Mouse (Mus musculus) liver, embryonic 13.5 days (tissue): ENCODE data around the gene Mapk8ip2. TPM values are rescaled to one million over a fixed set of nuclear protein-coding genes. Genes with fewer than 3 reads are reported as not detected.
"Not testable (repeated sequence)": the region's sequence is repeated elsewhere in the genome, so short reads cannot be mapped to it uniquely, and the experiment has no call there.

Source experiments
- ATAC-seq: fragments of 200-750 bp; cut with Nextera tagmentation; 2 replicates; pipeline ENCODE4 v1.8.0; 2017; ENCODE audit warnings: low read depth, mild to moderate bottlenecking, moderate number of reproducible peaks, moderate library complexity
- DNase-seq: peaks from one replicate; pipeline ENCODE4 v3.0.0; 2022
- H3K27ac ChIP-seq: fragments of 300-500 bp; sonication (generic); 2 replicates; pipeline ENCODE4 v1.5.1; 2015; ENCODE audit warnings: moderate library complexity, mild to moderate bottlenecking, inconsistent platforms
- H3K27me3 ChIP-seq: fragments of 300-500 bp; sonication (generic); 2 replicates; pipeline ENCODE4 v1.6.1; 2015; ENCODE audit warnings: mild to moderate bottlenecking, inconsistent platforms
- H3K36me3 ChIP-seq: fragments of 300-500 bp; sonication (generic); 2 replicates; pipeline ENCODE4 v1.6.1; 2015; ENCODE audit warnings: mild to moderate bottlenecking, inconsistent platforms
- H3K4me1 ChIP-seq: fragments of 300-500 bp; sonication (generic); replicated peaks from 2 replicates; pipeline ENCODE4 v1.6.1; 2015; ENCODE audit warnings: inconsistent platforms
- H3K4me2 ChIP-seq: fragments of 300-500 bp; sonication (generic); 2 replicates; pipeline ENCODE4 v1.6.1; 2015; ENCODE audit warnings: inconsistent platforms, mild to moderate bottlenecking, moderate library complexity
- H3K4me3 ChIP-seq: fragments of 300-500 bp; sonication (generic); replicated peaks from 2 replicates; pipeline ENCODE4 v1.5.1; 2015; ENCODE audit warnings: mild to moderate bottlenecking, inconsistent platforms
- H3K9ac ChIP-seq: fragments of 300-500 bp; sonication (generic); 2 replicates; pipeline ENCODE4 v1.6.1; 2015; ENCODE audit warnings: mild to moderate bottlenecking, inconsistent platforms
- H3K9me3 ChIP-seq: fragments of 300-500 bp; sonication (generic); replicated peaks from 2 replicates; pipeline ENCODE4 v1.6.1; 2016; ENCODE audit warnings: inconsistent platforms
- WGBS: fragments of 180-500 bp; shearing (Covaris S2); methylation state at CpG from one replicate; pipeline ENCODE4 v1.1.7; 2015; ENCODE audit not compliant: insufficient replicate concordance; 5-methylcytosine and 5-hydroxymethylcytosine counted together
- polyA plus RNA-seq: library from polyadenylated mRNA; unstranded; fragments of >200 nt; fragmentation: Nextera tagmentation; extraction: Ambion mirVana; gene quantifications from 2 replicates; pipeline ENCODE4 v1.2.1, GENCODE M21; 2015

The Mapk8ip2 gene
- polyA plus RNA-seq, 1 experiment from 2014 or later, result 0.14 TPM

DNA sequence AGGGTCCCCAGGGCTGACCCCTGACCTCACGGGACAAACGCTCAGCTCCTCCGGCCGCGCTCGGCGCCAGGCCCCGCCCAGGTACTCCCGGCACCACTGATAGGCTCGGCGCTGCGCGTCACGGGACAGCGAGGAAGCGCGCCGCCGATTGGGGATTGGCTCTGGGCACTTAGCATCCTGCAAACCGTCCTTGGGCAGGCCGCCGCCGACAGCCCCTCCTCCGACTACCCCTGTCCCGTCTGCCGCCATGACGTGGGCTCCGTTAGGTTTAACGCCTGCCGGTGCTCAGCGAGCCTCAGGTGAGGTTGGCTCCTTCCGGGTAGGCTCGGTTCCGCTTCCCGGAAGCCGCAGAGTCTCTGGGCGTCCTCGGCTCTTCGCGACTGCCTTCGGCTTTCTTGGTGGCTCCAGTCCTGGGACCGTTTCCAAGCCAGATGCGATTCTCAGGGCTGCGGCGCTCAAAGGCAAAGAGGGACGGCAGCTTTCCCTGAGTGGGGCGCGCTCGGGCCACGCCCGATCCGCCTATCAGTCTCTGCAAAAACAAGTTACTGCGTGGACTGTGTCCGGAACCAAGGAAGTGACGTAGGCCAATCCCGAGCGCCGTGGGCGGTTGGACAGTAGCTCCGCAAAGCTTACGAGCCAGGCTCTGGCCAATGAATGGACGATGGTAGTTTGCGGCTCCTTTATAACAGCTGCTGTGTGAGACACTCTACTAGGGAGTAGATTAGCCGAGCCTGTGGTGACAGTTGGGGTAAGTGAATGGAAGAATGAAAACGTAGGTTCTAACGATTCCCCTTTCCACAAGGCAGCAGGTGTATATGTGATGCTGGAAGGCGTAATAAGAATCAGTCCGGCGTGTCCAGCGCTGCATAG is 24.1 kb upstream of the Mapk8ip2 start, which contains the start of the genes C730034F03Rik, Gm44502 and Chkb:
Gene C730034F03Rik (plus strand): TSS at position 238 of the 870 bp plus-strand sequence.
Gene Gm44502 (minus strand): TSS at position 345 of the 870 bp plus-strand sequence.
Gene Chkb (minus strand): TSS at position 557 of the 870 bp plus-strand sequence.
- Histone ChIP-seq H3K4me2 (peak within 1 kb of the TSS; percentile 94), H3K4me1 (peaks cover 64% of the 10 kb centered on the region), H3K9ac (peak within 1 kb of the TSS; percentile 88), H3K36me3 (peaks cover 29% of the 10 kb centered on the region), H3K27ac (peak within 1 kb of the TSS; percentile 100), H3K27me3 (no peaks in the 10 kb centered on the region), H3K4me3 (peak within 1 kb of the TSS; percentile 83), H3K9me3 (no peaks in the 10 kb centered on the region)
- ATAC-seq (peak; percentile 90), DNase-seq (peak; percentile 91)
- WGBS, result under 1% methylated on average over 70 of the region's 70 CpGs

DNA sequence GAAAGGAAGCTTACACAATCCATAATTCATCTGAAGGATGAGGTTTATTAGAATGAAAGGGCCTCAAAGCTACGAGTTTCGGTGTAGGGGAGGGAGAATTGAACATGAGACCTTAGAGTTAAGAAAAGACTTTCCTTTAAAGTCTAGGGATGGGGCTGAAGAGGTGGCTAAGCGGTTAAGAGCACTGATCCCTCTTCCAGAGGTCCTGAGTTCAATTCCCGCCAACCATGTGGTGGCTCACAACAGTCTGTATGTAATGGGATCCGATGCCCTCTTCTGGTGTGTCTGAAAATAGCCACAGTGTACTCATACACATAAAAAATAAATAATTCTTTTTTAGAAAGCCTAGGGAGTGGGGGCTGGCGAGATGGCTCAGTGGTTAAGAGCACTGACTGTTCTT is 23.4 kb upstream of the Mapk8ip2 start:
- H3K9ac ChIP-seq, result peak overlapping the region; percentile 88
- H3K27ac ChIP-seq, result peak overlapping the region; percentile 100
- 30% methylated on average over 6 of the region's 6 CpGs for WGBS
- no peaks in the 10 kb centered on the region for H3K27me3 ChIP-seq
- H3K4me2 ChIP-seq, result peak overlapping the region; percentile 94
- H3K36me3 ChIP-seq, result peaks cover 29% of the 10 kb centered on the region
- H3K4me1 ChIP-seq, result peaks cover 59% of the 10 kb centered on the region
- peak overlapping the region; percentile 83 for H3K4me3 ChIP-seq
- H3K9me3 ChIP-seq, result no peaks in the 10 kb centered on the region
- ATAC-seq, result no peak
- DNase-seq, result no peak

DNA sequence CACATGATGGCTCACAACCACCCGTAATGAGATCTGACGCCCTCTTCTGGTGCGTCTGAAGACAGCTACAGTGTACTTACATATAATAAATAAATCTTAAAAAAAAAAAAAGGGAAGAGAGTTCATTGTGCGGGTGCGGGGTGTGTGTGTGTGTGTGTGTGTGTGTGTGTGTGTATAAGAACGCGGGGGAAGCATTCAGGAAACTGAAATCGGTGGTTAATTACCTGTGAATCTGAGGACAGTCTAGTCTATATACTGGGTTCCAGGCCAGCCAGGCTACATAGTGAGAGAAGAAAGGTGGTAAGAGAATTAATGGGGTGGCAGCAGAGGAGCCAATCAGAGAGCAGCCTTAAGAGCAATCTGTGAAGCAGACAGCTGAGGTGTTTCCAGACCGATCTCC is 22.9 kb upstream of the Mapk8ip2 start:
- H3K27me3 ChIP-seq, ATAC-seq, DNase-seq, H3K9ac ChIP-seq, H3K9me3 ChIP-seq, H3K27ac ChIP-seq: not testable (repeated sequence)
- Histone ChIP-seq H3K4me2 (peak overlapping the region; percentile 94), H3K4me3 (peak overlapping the region; percentile 83), H3K4me1 (peaks cover 55% of the 10 kb centered on the region), H3K36me3 (peaks cover 25% of the 10 kb centered on the region)
- WGBS, result 58% methylated on average over 9 of the region's 9 CpGs

DNA sequence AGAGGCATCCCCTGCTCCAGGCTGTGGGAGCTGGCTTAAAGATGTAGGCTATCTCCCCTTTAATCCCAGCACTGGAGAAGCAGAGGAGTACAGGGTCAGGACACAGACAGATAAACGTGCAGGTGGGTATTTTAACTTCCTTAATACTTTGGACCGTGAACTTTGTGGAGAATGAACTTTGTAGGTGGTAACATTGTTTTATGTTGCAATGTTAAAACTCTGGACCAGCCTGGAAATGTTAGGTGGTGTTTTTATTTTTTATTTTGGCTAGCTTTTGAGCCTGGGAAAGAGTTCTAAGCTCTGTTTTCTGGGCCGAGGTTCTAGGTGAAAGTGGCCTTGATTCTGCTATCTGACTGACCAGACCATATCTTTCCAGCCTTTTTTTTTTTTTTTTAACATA is 22.4 kb upstream of the Mapk8ip2 start:
- H3K9me3 ChIP-seq, result no peaks in the 10 kb centered on the region
- DNase-seq, result no peak
- peak overlapping the region; percentile 94 for H3K4me2 ChIP-seq
- no peaks in the 10 kb centered on the region for H3K27me3 ChIP-seq
- WGBS, result 59% methylated on average over 3 of the region's 3 CpGs
- peak overlapping the region; percentile 53 for H3K9ac ChIP-seq
- peaks cover 50% of the 10 kb centered on the region for H3K4me1 ChIP-seq
- no peak for ATAC-seq
- H3K27ac ChIP-seq, result no peak overlapping the region
- H3K36me3 ChIP-seq, result peaks cover 20% of the 10 kb centered on the region
- peak overlapping the region; percentile 83; the same call in 1 of the 2 replicates for H3K4me3 ChIP-seq

DNA sequence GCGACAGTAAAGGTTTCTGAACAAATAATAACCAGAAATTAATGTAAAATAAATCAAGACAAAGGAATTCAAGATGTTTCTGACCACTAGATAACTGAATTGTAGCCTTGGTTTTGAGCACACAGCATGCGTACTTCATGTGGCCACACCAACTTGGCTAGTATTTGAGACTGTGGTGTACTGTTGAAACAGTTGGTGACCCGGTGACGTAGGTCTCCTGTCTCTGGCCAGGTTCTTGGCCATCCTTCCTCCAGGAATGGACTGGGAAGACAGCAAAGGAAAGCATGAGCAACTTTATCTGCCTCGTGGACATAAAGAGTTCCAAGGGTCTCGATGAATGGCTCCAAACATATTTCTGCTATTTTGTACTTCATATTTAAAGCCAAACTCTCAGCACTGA is 21.9 kb upstream of the Mapk8ip2 start:
- no peak overlapping the region for H3K27ac ChIP-seq
- H3K9ac ChIP-seq, result no peak overlapping the region
- H3K4me2 ChIP-seq, result no peak overlapping the region
- DNase-seq, result no peak
- ATAC-seq, result no peak
- WGBS, result 84% methylated on average over 6 of the region's 6 CpGs
- peaks cover 47% of the 10 kb centered on the region for H3K4me1 ChIP-seq
- no peaks in the 10 kb centered on the region for H3K9me3 ChIP-seq
- H3K4me3 ChIP-seq, result no peak overlapping the region
- no peaks in the 10 kb centered on the region for H3K27me3 ChIP-seq
- peaks cover 14% of the 10 kb centered on the region for H3K36me3 ChIP-seq

DNA sequence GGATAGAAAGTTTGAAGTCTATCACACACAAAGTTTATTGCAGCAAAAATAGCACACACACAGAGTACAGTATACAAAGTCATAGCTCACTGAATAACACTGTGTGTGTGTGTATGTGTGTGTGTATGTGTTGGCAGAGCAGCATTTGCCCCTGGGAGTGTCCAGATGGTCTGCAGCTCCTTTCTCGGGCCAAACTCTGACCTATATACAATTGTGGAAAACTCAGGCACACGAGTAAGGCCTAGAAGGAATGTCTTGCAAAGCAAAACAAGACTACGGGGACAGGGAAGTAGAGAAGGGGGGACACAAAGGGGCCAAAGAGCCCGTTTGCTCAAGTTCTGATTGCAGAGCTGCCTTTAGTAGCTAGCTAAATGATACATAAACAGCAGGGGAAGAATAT is 20.8 kb upstream of the Mapk8ip2 start:
- no peaks in the 10 kb centered on the region for H3K9me3 ChIP-seq
- H3K4me1 ChIP-seq, result peaks cover 40% of the 10 kb centered on the region
- ATAC-seq (no peak), DNase-seq (no peak)
- 63% methylated on average over 4 of the region's 4 CpGs for WGBS
- no peak overlapping the region for H3K4me3 ChIP-seq
- no peak overlapping the region for H3K4me2 ChIP-seq
- no peak overlapping the region for H3K27ac ChIP-seq
- no peak overlapping the region for H3K9ac ChIP-seq
- H3K27me3 ChIP-seq, result no peaks in the 10 kb centered on the region
- peaks cover 3% of the 10 kb centered on the region for H3K36me3 ChIP-seq

DNA sequence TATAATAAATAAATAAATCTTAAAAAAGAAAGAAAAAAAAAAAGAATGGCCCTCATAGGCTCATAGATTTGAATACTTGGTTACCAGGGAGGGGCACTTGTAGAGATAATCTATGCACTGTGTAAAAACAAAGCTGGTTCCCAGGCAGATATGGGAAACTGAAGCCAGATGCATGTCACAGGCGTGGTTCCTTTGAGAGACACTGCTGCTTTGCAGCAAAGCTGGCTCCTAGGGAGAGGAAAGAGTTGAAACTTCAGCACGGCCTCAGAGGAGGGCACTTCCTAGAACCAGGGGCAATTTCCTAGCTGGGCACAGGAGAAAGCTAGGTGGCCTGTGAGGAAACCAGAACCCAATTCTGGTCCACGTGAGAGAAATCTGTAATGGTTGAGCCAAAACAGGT is 19.6 kb upstream of the Mapk8ip2 start:
- 51% methylated on average over 3 of the region's 3 CpGs for WGBS
- H3K36me3 ChIP-seq, result no peaks in the 10 kb centered on the region
- H3K9ac ChIP-seq, result no peak overlapping the region
- peaks cover 29% of the 10 kb centered on the region for H3K4me1 ChIP-seq
- ATAC-seq, result no peak
- H3K4me3 ChIP-seq, result no peak overlapping the region
- H3K27me3 ChIP-seq, result no peaks in the 10 kb centered on the region
- H3K27ac ChIP-seq, result no peak overlapping the region
- H3K4me2 ChIP-seq, result no peak overlapping the region
- H3K9me3 ChIP-seq, result no peaks in the 10 kb centered on the region
- no peak for DNase-seq

DNA sequence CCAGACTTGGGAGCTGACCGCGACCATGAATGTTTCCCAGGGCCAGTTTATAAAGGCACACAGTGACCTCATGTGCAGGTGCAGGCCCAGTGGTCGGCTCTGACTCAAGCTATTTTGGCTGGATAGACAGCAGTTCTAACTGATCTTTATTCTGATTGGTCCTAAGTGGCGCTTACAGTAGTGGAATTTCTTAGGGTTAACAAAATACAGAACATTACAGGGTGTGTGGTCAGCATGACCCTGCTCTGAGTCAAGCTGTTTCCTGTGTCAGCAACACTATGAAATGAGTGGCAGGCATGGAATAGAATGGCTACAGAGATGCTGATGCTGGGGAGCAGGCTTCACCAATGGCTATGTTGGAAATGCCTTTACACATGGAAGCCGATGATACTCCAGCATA is 17.8 kb upstream of the Mapk8ip2 start:
- DNase-seq (no peak), ATAC-seq (no peak)
- Histone ChIP-seq H3K27ac (no peak overlapping the region), H3K9ac (no peak overlapping the region), H3K9me3 (no peaks in the 10 kb centered on the region), H3K36me3 (no peaks in the 10 kb centered on the region), H3K27me3 (no peaks in the 10 kb centered on the region), H3K4me2 (no peak overlapping the region), H3K4me1 (peaks cover 19% of the 10 kb centered on the region), H3K4me3 (no peak overlapping the region)
- 74% methylated on average over 5 of the region's 5 CpGs for WGBS

DNA sequence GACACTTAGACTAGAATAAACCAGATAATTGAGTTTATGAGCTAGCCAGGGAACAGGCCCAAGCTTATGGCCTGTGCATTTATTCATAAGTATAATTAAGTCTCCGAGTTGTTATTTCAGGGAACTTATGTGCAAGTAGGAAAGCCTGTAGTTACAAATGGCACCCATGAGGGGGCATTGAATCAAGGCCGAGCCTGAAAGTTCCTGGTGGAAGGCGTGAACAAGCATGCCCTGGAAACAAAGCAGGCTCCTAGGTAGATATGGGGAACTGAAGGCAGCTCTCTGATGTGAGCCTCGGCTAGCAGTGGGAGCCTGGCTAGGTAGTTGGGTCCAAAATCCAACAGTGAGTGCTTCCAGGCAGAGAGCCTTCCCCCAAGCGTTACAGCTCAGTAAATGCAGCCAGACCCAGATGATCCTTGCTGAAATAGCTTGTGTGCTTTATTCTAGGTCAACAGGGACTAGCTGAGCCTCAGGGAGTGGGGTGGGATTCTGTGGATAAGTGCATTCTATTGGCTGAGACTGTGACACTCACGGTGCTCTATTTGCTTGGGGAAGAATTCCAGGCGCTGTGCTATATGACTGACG is 11.1 kb upstream of the Mapk8ip2 start:
- no peak overlapping the region for H3K4me2 ChIP-seq
- no peak overlapping the region for H3K4me3 ChIP-seq
- H3K27ac ChIP-seq, result no peak overlapping the region
- no peak overlapping the region for H3K9ac ChIP-seq
- WGBS, result 34% methylated on average over 8 of the region's 8 CpGs
- no peaks in the 10 kb centered on the region for H3K36me3 ChIP-seq
- no peaks in the 10 kb centered on the region for H3K9me3 ChIP-seq
- DNase-seq (no peak), ATAC-seq (no peak)
- H3K4me1 ChIP-seq, result no peaks in the 10 kb centered on the region
- no peaks in the 10 kb centered on the region for H3K27me3 ChIP-seq

DNA sequence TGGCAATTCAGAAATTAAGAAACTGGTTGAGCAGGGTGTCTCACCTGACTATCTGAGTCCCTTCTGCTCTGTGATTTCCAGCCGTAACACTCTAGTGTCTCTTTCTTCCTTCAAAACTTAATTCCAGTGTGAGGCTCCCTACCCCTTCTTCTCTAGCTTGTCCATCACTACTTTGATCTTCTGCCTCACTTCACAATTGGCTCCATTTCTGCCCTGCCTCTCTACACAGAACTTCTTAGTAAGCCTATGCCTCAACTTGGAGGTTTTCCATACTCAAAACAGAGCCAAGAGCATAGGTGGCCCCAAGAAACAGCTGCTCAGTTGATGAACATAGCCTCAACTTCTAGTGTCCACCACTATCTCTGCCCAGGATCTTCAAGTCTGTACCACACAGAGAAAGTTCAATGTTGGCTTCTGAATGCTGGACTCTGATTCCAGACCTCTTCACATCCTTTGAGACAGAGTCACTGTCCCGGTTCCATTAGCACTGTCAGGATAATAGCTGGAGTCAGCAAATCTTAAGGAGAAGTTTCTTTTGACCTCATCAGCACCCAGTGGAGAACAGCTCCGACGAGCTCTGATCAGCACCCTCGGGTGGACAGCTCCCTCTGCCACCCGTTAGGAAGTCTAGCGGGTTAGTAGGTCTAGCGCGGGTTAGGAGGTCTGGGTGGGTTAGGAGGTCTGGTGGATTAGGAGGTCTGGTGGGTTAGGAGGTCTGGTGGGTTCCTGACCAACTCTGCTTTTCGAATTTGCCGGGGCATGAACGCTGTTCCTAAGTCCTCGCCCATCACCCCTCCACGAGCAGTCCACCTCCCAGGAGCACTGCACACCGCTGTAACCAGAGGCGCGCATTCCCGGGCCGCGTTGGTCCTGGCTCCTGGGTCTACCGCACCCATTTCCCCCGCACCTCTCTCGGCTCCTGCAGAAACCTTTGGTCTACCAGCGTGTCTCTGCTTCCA is 528 bp upstream of the Mapk8ip2 start:
- Histone ChIP-seq H3K4me3 (peak overlapping the region; percentile 46; the same call in 1 of the 2 replicates), H3K27ac (no peak overlapping the region), H3K9ac (no peak overlapping the region), H3K4me1 (peaks cover 11% of the 10 kb centered on the region), H3K9me3 (no peaks in the 10 kb centered on the region), H3K36me3 (no peaks in the 10 kb centered on the region), H3K27me3 (peaks cover 63% of the 10 kb centered on the region), H3K4me2 (peak overlapping the region; percentile 58)
- 4% methylated on average over 24 of the region's 24 CpGs for WGBS
- ATAC-seq, result peak; percentile 41; the same call in 1 of the 2 replicates
- DNase-seq, result peak; percentile 48

DNA sequence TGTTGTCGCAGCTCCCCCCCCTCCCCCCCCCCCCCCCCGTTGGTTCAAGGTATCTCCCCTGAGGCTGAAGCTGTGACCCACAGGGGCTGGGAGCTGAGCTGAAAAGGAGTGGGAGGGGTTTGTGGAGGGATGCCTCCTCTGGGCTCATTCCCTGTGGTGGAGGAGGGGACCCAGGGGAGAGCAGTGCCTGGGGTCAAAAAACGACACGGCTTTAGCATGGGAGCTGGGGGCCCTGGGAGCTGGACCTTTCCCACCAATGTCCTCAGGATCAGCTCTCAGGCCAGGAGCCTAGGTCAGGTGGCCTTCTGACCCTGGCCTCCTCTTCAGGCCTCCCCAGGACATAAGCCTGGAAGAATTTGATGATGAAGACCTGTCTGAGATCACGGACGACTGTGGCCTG is 1.1 kb downstream of the Mapk8ip2 start:
- peaks cover 73% of the 10 kb centered on the region for H3K27me3 ChIP-seq
- peaks cover 11% of the 10 kb centered on the region for H3K4me1 ChIP-seq
- H3K9me3 ChIP-seq, result no peaks in the 10 kb centered on the region
- ATAC-seq (no peak), DNase-seq (no peak)
- no peak overlapping the region for H3K4me2 ChIP-seq
- 27% methylated on average over 4 of the region's 6 CpGs for WGBS
- H3K27ac ChIP-seq, result no peak overlapping the region
- no peak overlapping the region for H3K4me3 ChIP-seq
- no peak overlapping the region for H3K9ac ChIP-seq
- no peaks in the 10 kb centered on the region for H3K36me3 ChIP-seq
